Mouse (Mus musculus) heart, embryonic 16.5 days (tissue): ENCODE measurements at regions not wholly inside any gene's neighbourhood (a gene's known extent, or its start where the extent isn't known, plus 50 kb on each side); places are given as distances from the start of the nearest gene placed in this dataset.

ENCODE experiments used
- ATAC-seq: fragments of 200-750 bp; cut with Nextera tagmentation; replicated peaks from 2 replicates; pipeline ENCODE4 v1.8.0; 2017; ENCODE audit warnings: moderate number of reproducible peaks; ENCODE audit not compliant: insufficient read depth, low FRiP score; ENCODE audit errors: extremely low read depth
- H3K27ac ChIP-seq: fragments of 300-500 bp; sonication (generic); 2 replicates; pipeline ENCODE4 v1.5.1; 2014; ENCODE audit warnings: mild to moderate bottlenecking, low read length, control low read depth, moderate library complexity
- H3K27me3 ChIP-seq: fragments of 300-500 bp; sonication (generic); 2 replicates; pipeline ENCODE4 v1.6.1; 2014; ENCODE audit warnings: low read length, mixed read lengths; ENCODE audit not compliant: control insufficient read depth, insufficient read depth
- H3K36me3 ChIP-seq: fragments of 300-500 bp; sonication (generic); 2 replicates; pipeline ENCODE4 v1.6.1; 2014; ENCODE audit not compliant: control insufficient read depth, insufficient read depth
- H3K4me1 ChIP-seq: fragments of 300-500 bp; sonication (generic); 2 replicates; pipeline ENCODE4 v1.6.1; 2014; ENCODE audit warnings: low read length, mixed read lengths; ENCODE audit not compliant: control insufficient read depth, insufficient read depth
- H3K4me2 ChIP-seq: fragments of 300-500 bp; sonication (generic); 2 replicates; pipeline ENCODE4 v1.6.1; 2014; ENCODE audit warnings: low read depth, mild to moderate bottlenecking, control low read depth, low read length
- H3K4me3 ChIP-seq: fragments of 300-500 bp; sonication (generic); 2 replicates; pipeline ENCODE4 v1.5.1; 2014; ENCODE audit warnings: mild to moderate bottlenecking, control low read depth, low read length
- H3K9ac ChIP-seq: fragments of 300-500 bp; sonication (generic); 2 replicates; pipeline ENCODE4 v1.6.1; 2014; ENCODE audit warnings: low read length, control low read depth
- H3K9me3 ChIP-seq: fragments of 300-500 bp; sonication (generic); replicated peaks from 2 replicates; pipeline ENCODE4 v1.6.1; 2016; ENCODE audit warnings: low read length; ENCODE audit not compliant: control insufficient read depth
- WGBS: fragments of 180-500 bp; shearing (Covaris S2); extraction: QIAGEN DNeasy Blood & Tissue Kit; methylation state at CpG from one replicate; pipeline ENCODE4 v1.1.7; 2014; 5-methylcytosine and 5-hydroxymethylcytosine counted together

GRCm38 (mm10) chr12:94580345-94580744 is 1111.7 kb upstream of the Flrt2 start:
- H3K4me1 ChIP-seq = peaks cover 8% of the 10 kb centered on the region
- 55% methylated on average over 4 of the region's 4 CpGs for WGBS
- H3K36me3 ChIP-seq = no peaks in the 10 kb centered on the region
- H3K27ac ChIP-seq = no peak overlapping the region
- no peak for ATAC-seq
- no peaks in the 10 kb centered on the region for H3K27me3 ChIP-seq
- no peak overlapping the region for H3K9ac ChIP-seq
- no peaks in the 10 kb centered on the region for H3K9me3 ChIP-seq
- no peak overlapping the region for H3K4me3 ChIP-seq
- no peak overlapping the region for H3K4me2 ChIP-seq

GRCm38 (mm10) chr12:94584309-94584708 is 1107.7 kb upstream of the Flrt2 start:
- Histone ChIP-seq H3K4me1 (peaks cover 14% of the 10 kb centered on the region), H3K27ac (peak overlapping the region; percentile 65), H3K36me3 (no peaks in the 10 kb centered on the region), H3K4me2 (no peak overlapping the region), H3K4me3 (no peak overlapping the region), H3K9ac (no peak overlapping the region), H3K9me3 (no peaks in the 10 kb centered on the region), H3K27me3 (no peaks in the 10 kb centered on the region)
- 35% methylated on average over 1 of the region's 1 CpGs for whole genome bisulfite sequencing
- peak; percentile 60; the same call in 1 of the 2 replicates for ATAC-seq

GRCm38 (mm10) chr12:94587031-94587430 is 1105.0 kb upstream of the Flrt2 start:
- Histone ChIP-seq H3K27ac (no peak overlapping the region), H3K27me3 (no peaks in the 10 kb centered on the region)

GRCm38 (mm10) chr12:94588599-94588998 is 1103.4 kb upstream of the Flrt2 start:
- peak overlapping the region; percentile 23 for H3K4me3 ChIP-seq

More at GRCm38 (mm10) chr12:94587031-94587430, 1105.0 kb upstream of the Flrt2 start:
- Histone ChIP-seq H3K9ac (no peak overlapping the region), H3K4me3 (no peak overlapping the region), H3K36me3 (no peaks in the 10 kb centered on the region), H3K4me1 (peaks cover 16% of the 10 kb centered on the region), H3K9me3 (no peaks in the 10 kb centered on the region), H3K4me2 (no peak overlapping the region)
- no peak for ATAC-seq
- WGBS = 45% methylated on average over 4 of the region's 4 CpGs

GRCm38 (mm10) chr12:94589033-94589432 is 1103.0 kb upstream of the Flrt2 start:
- 0 out of 2 replicates have a peak, but pooled peaks have one; percentile 56 for ATAC-seq
- H3K4me1 ChIP-seq = peaks cover 15% of the 10 kb centered on the region
- H3K9me3 ChIP-seq = no peaks in the 10 kb centered on the region
- peak overlapping the region; percentile 54 for H3K4me2 ChIP-seq
- H3K27me3 ChIP-seq = no peaks in the 10 kb centered on the region
- peak overlapping the region; percentile 23 for H3K4me3 ChIP-seq
- WGBS = 21% methylated on average over 4 of the region's 4 CpGs
- H3K27ac ChIP-seq = peak overlapping the region; percentile 87
- no peaks in the 10 kb centered on the region for H3K36me3 ChIP-seq
- peak overlapping the region; percentile 43 for H3K9ac ChIP-seq

More at GRCm38 (mm10) chr12:94588599-94588998, 1103.4 kb upstream of the Flrt2 start:
- peak; percentile 93 for ATAC-seq
- peak overlapping the region; percentile 43 for H3K9ac ChIP-seq
- H3K9me3 ChIP-seq = no peaks in the 10 kb centered on the region
- peak overlapping the region; percentile 54 for H3K4me2 ChIP-seq
- peak overlapping the region; percentile 87 for H3K27ac ChIP-seq
- no peaks in the 10 kb centered on the region for H3K27me3 ChIP-seq
- H3K4me1 ChIP-seq = peaks cover 16% of the 10 kb centered on the region
- H3K36me3 ChIP-seq = no peaks in the 10 kb centered on the region
- WGBS = 9% methylated on average over 4 of the region's 4 CpGs

GRCm38 (mm10) chr12:94605566-94605965 is 1086.5 kb upstream of the Flrt2 start:
- Histone ChIP-seq H3K36me3 (no peaks in the 10 kb centered on the region), H3K4me2 (no peak overlapping the region), H3K9me3 (no peaks in the 10 kb centered on the region), H3K9ac (no peak overlapping the region), H3K27me3 (no peaks in the 10 kb centered on the region), H3K27ac (no peak overlapping the region), H3K4me1 (no peaks in the 10 kb centered on the region; the same call in 1 of the 2 replicates), H3K4me3 (no peak overlapping the region)
- WGBS = 60% methylated on average over 1 of the region's 1 CpGs
- no peak for ATAC-seq

- no peaks in the 10 kb centered on the region for H3K36me3 ChIP-seq
- H3K9ac ChIP-seq = no peak overlapping the region
- H3K4me1 ChIP-seq = no peaks in the 10 kb centered on the region
- H3K4me2 ChIP-seq = no peak overlapping the region
- H3K27me3 ChIP-seq = no peaks in the 10 kb centered on the region
- no peaks in the 10 kb centered on the region for H3K9me3 ChIP-seq
- H3K27ac ChIP-seq = no peak overlapping the region
- 88% methylated on average over 1 of the region's 1 CpGs for WGBS
- no peak overlapping the region for H3K4me3 ChIP-seq
- ATAC-seq = no peak
Measured at GRCm38 (mm10) chr12:94636555-94636954, 1055.5 kb upstream of the Flrt2 start.

- no peaks in the 10 kb centered on the region for H3K9me3 ChIP-seq
- H3K27me3 ChIP-seq = no peaks in the 10 kb centered on the region
- no peaks in the 10 kb centered on the region for H3K36me3 ChIP-seq
- WGBS = 62% methylated on average over 4 of the region's 4 CpGs
- no peak for ATAC-seq
- H3K4me1 ChIP-seq = no peaks in the 10 kb centered on the region
- no peak overlapping the region for H3K4me2 ChIP-seq
- no peak overlapping the region for H3K27ac ChIP-seq
- H3K9ac ChIP-seq = no peak overlapping the region
- no peak overlapping the region for H3K4me3 ChIP-seq
Measured at GRCm38 (mm10) chr12:94640153-94640552, 1051.9 kb upstream of the Flrt2 start.

GRCm38 (mm10) chr12:94645302-94645701 is 1046.7 kb upstream of the Flrt2 start:
- ATAC-seq = no peak
- no peak overlapping the region for H3K4me2 ChIP-seq
- H3K9ac ChIP-seq = no peak overlapping the region
- H3K36me3 ChIP-seq = no peaks in the 10 kb centered on the region
- H3K27me3 ChIP-seq = no peaks in the 10 kb centered on the region
- WGBS = 68% methylated on average over 2 of the region's 2 CpGs
- no peaks in the 10 kb centered on the region for H3K9me3 ChIP-seq
- H3K4me3 ChIP-seq = no peak overlapping the region
- H3K4me1 ChIP-seq = no peaks in the 10 kb centered on the region
- H3K27ac ChIP-seq = no peak overlapping the region
